Mouse (Mus musculus): ENCODE data around the gene Schip1. TPM values are rescaled to one million over a fixed set of nuclear protein-coding genes. Genes with fewer than 3 reads are reported as not detected.
A peak's percentile ranks its signal among the peaks of the same experiment; 100 is the strongest.

Schip1 gene
- polyA plus RNA-seq, 1 experiment from 2014 or later, result 71.8 TPM

DNA sequence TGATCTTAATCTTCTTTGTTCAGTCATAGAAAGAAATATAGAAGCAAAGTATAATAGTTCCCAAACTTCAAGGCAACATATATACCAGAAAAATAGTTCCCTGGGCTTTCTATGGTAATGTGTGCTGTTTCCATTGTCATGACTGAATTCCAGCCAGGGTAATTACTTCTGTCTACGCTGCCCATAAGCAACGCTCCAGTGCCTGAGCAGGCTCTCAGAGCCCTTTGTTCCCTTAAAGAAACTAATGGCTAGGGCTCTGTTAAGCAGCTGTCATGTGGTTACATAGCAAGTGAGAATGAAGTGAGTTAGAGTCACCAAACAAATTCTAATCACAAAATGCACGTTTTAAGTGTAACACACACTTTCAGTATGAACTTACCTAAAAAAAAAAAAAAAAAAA, 206.9 kb downstream of the Schip1 start:
- Histone ChIP-seq H3K9ac (ENCODE audit: low read depth, low read length) (no peak overlapping the region), H3K4me2 (ENCODE audit: low read length) (no peak overlapping the region), H3K4me3 (replicated peaks; ENCODE audit: low read depth, low read length) (no peak overlapping the region), H3K27ac (no peak overlapping the region), H3K36me3 (ENCODE audit: insufficient read depth, low read length) (no peaks in the 10 kb centered on the region), H3K4me1 (replicated peaks; ENCODE audit: insufficient read depth, low read length) (no peaks in the 10 kb centered on the region), H3K9me3 (replicated peaks; ENCODE audit: low read length) (no peaks in the 10 kb centered on the region), H3K27me3 (ENCODE audit: insufficient read depth, low read length) (no peaks in the 10 kb centered on the region)
- WGBS, result 50% methylated on average over 3 of the region's 3 CpGs
- DNase-seq (ENCODE audit: low spot score), result no peak
- TF ChIP-seq CTCF (IDR thresholded peaks at IDR 0.05; ENCODE audit: low read depth), result no peak
- no peak for ATAC-seq (replicated peaks; ENCODE audit: low FRiP score, low read depth)

DNA sequence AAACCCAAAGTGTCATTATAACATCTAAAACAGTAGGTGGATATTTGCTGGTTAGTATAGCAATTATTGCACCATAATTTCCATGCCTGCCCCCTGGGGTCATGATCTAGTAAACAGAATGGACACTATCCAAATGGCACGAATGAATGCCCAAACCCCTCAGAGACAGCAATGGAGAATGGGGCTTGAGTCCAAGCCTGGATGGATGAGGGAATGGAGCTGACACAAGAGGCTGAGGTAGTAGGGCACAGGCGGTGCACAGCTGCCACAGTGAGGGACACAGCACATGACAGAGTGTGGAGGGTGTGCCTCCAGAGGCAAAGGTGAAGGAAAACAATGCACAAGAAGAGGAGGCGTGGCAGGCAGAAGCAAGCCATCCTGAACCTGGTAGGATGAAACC, 207.3 kb downstream of the Schip1 start:
- H3K4me3 ChIP-seq (replicated peaks; ENCODE audit: low read depth, low read length), result no peak overlapping the region
- no peak overlapping the region for H3K9ac ChIP-seq (ENCODE audit: low read depth, low read length)
- no peak overlapping the region for H3K27ac ChIP-seq
- no peaks in the 10 kb centered on the region for H3K4me1 ChIP-seq (replicated peaks; ENCODE audit: insufficient read depth, low read length)
- no peaks in the 10 kb centered on the region for H3K9me3 ChIP-seq (replicated peaks; ENCODE audit: low read length)
- no peaks in the 10 kb centered on the region for H3K27me3 ChIP-seq (ENCODE audit: insufficient read depth, low read length)
- no peak overlapping the region for H3K4me2 ChIP-seq (ENCODE audit: low read length)
- 74% methylated on average over 3 of the region's 3 CpGs for WGBS
- DNase-seq (ENCODE audit: low spot score), result no peak
- no peaks in the 10 kb centered on the region for H3K36me3 ChIP-seq (ENCODE audit: insufficient read depth, low read length)
- no peak for TF ChIP-seq CTCF (IDR thresholded peaks at IDR 0.05; ENCODE audit: low read depth)
- no peak for ATAC-seq (replicated peaks; ENCODE audit: low FRiP score, low read depth)

DNA sequence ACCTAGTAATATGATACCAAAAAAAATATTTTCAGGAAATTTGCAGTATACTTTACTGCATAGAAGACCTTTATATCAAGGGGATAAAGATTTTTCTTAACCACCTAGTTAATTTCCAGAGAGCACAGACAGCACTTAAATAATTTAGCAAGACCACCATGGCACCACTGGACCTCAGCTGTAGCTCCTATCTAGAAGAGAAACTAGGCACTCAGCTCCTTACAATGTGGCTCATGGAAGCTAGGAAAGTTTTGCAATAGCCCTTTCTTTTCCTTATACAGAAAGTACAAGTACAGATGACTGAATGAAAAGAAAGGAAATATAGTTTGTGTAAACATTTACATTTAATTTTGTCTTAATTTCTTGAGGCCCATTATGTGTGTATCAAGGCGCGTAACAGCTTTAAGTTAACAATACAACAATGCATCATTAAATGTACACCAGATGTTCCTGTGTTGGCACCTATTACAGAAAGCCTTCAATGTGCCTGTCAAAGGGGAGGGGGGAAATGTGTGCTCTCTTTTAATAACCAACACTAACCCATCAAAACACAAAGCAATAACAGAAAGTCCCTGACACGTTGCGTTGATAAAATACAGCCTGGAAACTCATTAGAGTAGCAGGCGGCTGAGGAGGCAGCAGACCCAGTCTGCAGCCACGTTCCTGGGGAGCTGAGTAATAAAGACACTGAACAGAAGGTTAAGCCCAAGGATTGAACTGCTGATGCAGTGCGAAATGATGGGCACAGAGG, 218.4 kb downstream of the Schip1 start:
- Histone ChIP-seq H3K4me1 (replicated peaks; ENCODE audit: insufficient read depth, low read length) (no peaks in the 10 kb centered on the region), H3K9me3 (replicated peaks; ENCODE audit: low read length) (no peaks in the 10 kb centered on the region), H3K36me3 (ENCODE audit: insufficient read depth, low read length) (no peaks in the 10 kb centered on the region), H3K9ac (ENCODE audit: low read depth, low read length) (no peak overlapping the region), H3K4me3 (replicated peaks; ENCODE audit: low read depth, low read length) (no peak overlapping the region), H3K4me2 (ENCODE audit: low read length) (no peak overlapping the region), H3K27me3 (ENCODE audit: insufficient read depth, low read length) (no peaks in the 10 kb centered on the region), H3K27ac (no peak overlapping the region)
- no peak for TF ChIP-seq CTCF (IDR thresholded peaks at IDR 0.05; ENCODE audit: low read depth)
- 32% methylated on average over 7 of the region's 7 CpGs for WGBS
- DNase-seq (ENCODE audit: low spot score), result peak; percentile 33
- no peak for ATAC-seq (replicated peaks; ENCODE audit: low FRiP score, low read depth)

DNA sequence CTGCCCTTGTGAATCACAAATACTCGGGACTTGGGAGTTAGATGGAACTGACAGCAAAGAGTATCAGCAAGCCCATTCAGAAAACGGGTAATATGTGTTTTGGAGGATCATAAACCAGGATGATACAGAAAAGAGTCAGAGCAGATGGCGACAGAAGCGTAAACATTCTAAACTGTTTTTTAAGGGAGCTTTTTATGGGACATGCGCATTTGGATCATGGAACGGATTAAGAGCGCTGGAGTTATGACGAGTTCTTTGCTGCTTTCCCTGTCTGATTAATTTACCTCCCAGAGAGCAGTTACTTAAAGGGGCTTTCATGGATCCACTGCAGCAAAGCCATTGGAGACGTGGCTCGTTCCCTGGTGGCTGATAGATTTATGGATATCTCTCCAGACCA, 219.0 kb downstream of the Schip1 start:
- Histone ChIP-seq H3K36me3 (ENCODE audit: insufficient read depth, low read length) (no peaks in the 10 kb centered on the region), H3K27me3 (ENCODE audit: insufficient read depth, low read length) (no peaks in the 10 kb centered on the region), H3K9me3 (replicated peaks; ENCODE audit: low read length) (no peaks in the 10 kb centered on the region), H3K27ac (no peak overlapping the region), H3K9ac (ENCODE audit: low read depth, low read length) (no peak overlapping the region), H3K4me2 (ENCODE audit: low read length) (0 out of 2 replicates have a peak overlapping the region, but pooled peaks have one; percentile 19), H3K4me3 (replicated peaks; ENCODE audit: low read depth, low read length) (no peak overlapping the region), H3K4me1 (replicated peaks; ENCODE audit: insufficient read depth, low read length) (no peaks in the 10 kb centered on the region)
- DNase-seq (ENCODE audit: low spot score), result peak; percentile 27
- TF ChIP-seq CTCF (IDR thresholded peaks at IDR 0.05; ENCODE audit: low read depth), result no peak
- WGBS, result 41% methylated on average over 10 of the region's 10 CpGs
- ATAC-seq (replicated peaks; ENCODE audit: low FRiP score, low read depth), result no peak

DNA sequence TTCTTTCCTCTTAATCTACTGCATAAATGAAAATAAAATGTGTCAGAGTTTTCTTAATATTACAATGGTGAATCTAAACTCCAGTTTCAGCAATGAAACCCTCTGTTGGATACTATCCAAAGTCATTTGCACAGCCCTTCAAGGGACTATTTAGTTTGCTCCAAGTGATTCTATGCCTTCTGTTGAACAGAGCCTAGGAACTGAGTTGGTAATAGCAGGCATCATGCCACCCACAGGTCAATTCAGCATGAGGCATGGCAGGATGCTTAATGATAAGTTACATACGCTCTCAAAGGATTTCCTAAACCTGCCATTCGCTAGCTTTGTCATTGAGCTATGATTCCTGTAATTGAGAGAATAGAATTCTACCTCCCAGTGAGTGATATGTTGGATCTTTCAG, 219.9 kb downstream of the Schip1 start:
- no peak for DNase-seq (ENCODE audit: low spot score)
- Histone ChIP-seq H3K9me3 (replicated peaks; ENCODE audit: low read length) (no peaks in the 10 kb centered on the region), H3K27ac (no peak overlapping the region), H3K4me3 (replicated peaks; ENCODE audit: low read depth, low read length) (no peak overlapping the region), H3K9ac (ENCODE audit: low read depth, low read length) (no peak overlapping the region), H3K27me3 (ENCODE audit: insufficient read depth, low read length) (no peaks in the 10 kb centered on the region), H3K4me1 (replicated peaks; ENCODE audit: insufficient read depth, low read length) (no peaks in the 10 kb centered on the region), H3K4me2 (ENCODE audit: low read length) (no peak overlapping the region), H3K36me3 (ENCODE audit: insufficient read depth, low read length) (no peaks in the 10 kb centered on the region)
- TF ChIP-seq CTCF (IDR thresholded peaks at IDR 0.05; ENCODE audit: low read depth), result no peak
- WGBS, result 94% methylated on average over 2 of the region's 2 CpGs
- ATAC-seq (replicated peaks; ENCODE audit: low FRiP score, low read depth), result no peak

DNA sequence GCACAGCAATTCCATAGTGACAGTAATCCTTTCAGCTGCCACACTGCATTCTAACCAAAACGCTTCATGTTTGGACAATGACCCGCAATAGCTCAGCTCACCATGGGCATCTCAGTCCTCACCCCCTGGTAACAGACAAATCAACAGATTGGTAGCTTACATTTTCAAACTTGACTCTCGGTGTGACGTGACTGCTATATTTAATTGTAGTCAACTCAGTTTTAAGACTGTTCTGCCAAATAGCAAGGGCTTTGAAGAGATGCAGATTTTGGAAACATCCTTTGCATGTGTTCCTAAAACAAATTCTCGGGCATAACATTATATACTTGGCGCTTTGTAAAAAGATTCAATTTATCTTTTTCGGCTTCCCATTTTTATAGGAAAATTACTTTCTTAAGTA, 232.2 kb downstream of the Schip1 start:
- Histone ChIP-seq H3K27ac (no peak overlapping the region), H3K9me3 (replicated peaks; ENCODE audit: low read length) (no peaks in the 10 kb centered on the region), H3K36me3 (ENCODE audit: insufficient read depth, low read length) (no peaks in the 10 kb centered on the region), H3K4me2 (ENCODE audit: low read length) (no peak overlapping the region), H3K4me3 (replicated peaks; ENCODE audit: low read depth, low read length) (no peak overlapping the region), H3K9ac (ENCODE audit: low read depth, low read length) (no peak overlapping the region), H3K27me3 (ENCODE audit: insufficient read depth, low read length) (no peaks in the 10 kb centered on the region), H3K4me1 (replicated peaks; ENCODE audit: insufficient read depth, low read length) (no peaks in the 10 kb centered on the region)
- DNase-seq (ENCODE audit: low spot score) (no peak), ATAC-seq (replicated peaks; ENCODE audit: low FRiP score, low read depth) (no peak)
- WGBS, result 89% methylated on average over 7 of the region's 7 CpGs
- no peak for TF ChIP-seq CTCF (IDR thresholded peaks at IDR 0.05; ENCODE audit: low read depth)

- no peak for ATAC-seq (replicated peaks; ENCODE audit: low FRiP score, low read depth)
- no peak for TF ChIP-seq CTCF (IDR thresholded peaks at IDR 0.05; ENCODE audit: low read depth)
- WGBS, result 22% methylated on average over 1 of the region's 1 CpGs
- Histone ChIP-seq H3K27me3 (ENCODE audit: insufficient read depth, low read length) (no peaks in the 10 kb centered on the region), H3K9ac (ENCODE audit: low read depth, low read length) (no peak overlapping the region), H3K4me2 (ENCODE audit: low read length) (no peak overlapping the region), H3K36me3 (ENCODE audit: insufficient read depth, low read length) (no peaks in the 10 kb centered on the region), H3K4me3 (replicated peaks; ENCODE audit: low read depth, low read length) (no peak overlapping the region), H3K27ac (no peak overlapping the region), H3K9me3 (replicated peaks; ENCODE audit: low read length) (no peaks in the 10 kb centered on the region), H3K4me1 (replicated peaks; ENCODE audit: insufficient read depth, low read length) (no peaks in the 10 kb centered on the region)
- no peak for DNase-seq (ENCODE audit: low spot score)
These were observed 241.0 kb downstream of the Schip1 start for GRCm38 (mm10) chr3:68305647-68306046.
